Mouse (Mus musculus): Measurements from ENCODE around the gene Rnasel. TPM values are rescaled to one million over a fixed set of nuclear protein-coding genes. Genes with fewer than 3 reads are reported as not detected.
"Not testable (repeated sequence)": the region's sequence is repeated elsewhere in the genome, so short reads cannot be mapped to it uniquely, and the experiment has no call there.

Gene Rnasel
- polyA plus RNA-seq, 1 experiment from 2014 or later, result 11.1 TPM

DNA sequence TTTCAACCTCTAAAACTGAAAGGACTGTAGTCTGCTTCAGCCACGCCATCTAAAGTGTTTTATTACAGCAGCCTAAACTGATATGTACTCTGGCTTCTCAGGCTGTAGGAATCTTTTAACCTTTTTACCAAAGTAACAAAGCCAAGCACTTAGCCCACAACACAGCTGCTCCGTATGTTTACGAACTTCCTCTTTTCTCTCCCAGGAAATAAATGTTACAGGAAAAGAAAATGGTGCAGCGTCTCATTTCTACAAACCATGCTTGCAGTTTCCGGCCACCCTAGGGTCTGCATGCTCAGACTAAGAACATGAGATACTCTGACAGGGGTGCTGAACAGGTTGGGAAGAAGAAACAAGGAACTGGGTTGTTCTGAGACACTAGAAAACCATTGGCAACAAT, 19.2 kb downstream of the Rnasel start:
- WGBS, result 72% methylated on average over 5 of the region's 5 CpGs
- H3K27ac ChIP-seq (ENCODE audit: low read length), result no peak overlapping the region
- H3K9me3 ChIP-seq (ENCODE audit: control insufficient read depth, low read depth, low read length), result no peaks in the 10 kb centered on the region
- no peaks in the 10 kb centered on the region for H3K27me3 ChIP-seq (ENCODE audit: control insufficient read depth, insufficient read depth, low read length)
- no peak for ATAC-seq (ENCODE audit: insufficient number of reproducible peaks, insufficient read depth, low FRiP score, low read depth)
- H3K4me2 ChIP-seq (replicated peaks; ENCODE audit: low read depth, low read length), result no peak overlapping the region
- no peaks in the 10 kb centered on the region for H3K4me1 ChIP-seq (ENCODE audit: control insufficient read depth, insufficient read depth, low read length)
- no peak overlapping the region for H3K9ac ChIP-seq (replicated peaks; ENCODE audit: low read depth, low read length)
- no peaks in the 10 kb centered on the region for H3K36me3 ChIP-seq (ENCODE audit: control insufficient read depth, insufficient read depth, low read length)
- no peak overlapping the region for H3K4me3 ChIP-seq (ENCODE audit: low read depth, low read length)

DNA sequence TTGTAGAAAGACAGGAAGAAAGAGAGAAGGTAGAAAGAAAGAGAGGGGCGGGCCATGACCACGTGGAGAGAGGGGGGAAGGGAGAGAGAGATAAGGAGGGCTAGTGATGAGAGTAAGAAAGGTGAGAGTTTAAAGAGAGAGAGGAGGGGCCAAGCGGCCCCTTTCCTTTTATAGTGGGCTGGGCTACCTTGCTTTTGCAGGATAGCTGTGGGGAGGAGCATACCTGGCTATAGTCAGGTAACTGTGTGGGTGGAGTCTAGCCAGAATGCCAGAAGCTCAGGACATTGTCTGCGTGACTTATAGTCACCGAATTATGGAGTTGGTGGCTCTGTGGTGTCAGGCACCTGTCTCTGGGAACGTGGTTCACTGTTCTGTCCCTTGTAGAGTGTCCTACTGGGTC, 20.3 kb downstream of the Rnasel start:
- not testable (repeated sequence) for H3K9ac ChIP-seq (replicated peaks; ENCODE audit: low read depth, low read length); H3K27ac ChIP-seq (ENCODE audit: low read length); H3K4me2 ChIP-seq (replicated peaks; ENCODE audit: low read depth, low read length); H3K27me3 ChIP-seq (ENCODE audit: control insufficient read depth, insufficient read depth, low read length); H3K9me3 ChIP-seq (ENCODE audit: control insufficient read depth, low read depth, low read length); H3K36me3 ChIP-seq (ENCODE audit: control insufficient read depth, insufficient read depth, low read length); H3K4me1 ChIP-seq (ENCODE audit: control insufficient read depth, insufficient read depth, low read length); H3K4me3 ChIP-seq (ENCODE audit: low read depth, low read length)
- ATAC-seq (ENCODE audit: insufficient number of reproducible peaks, insufficient read depth, low FRiP score, low read depth), result 0 out of 2 replicates have a peak, but pooled peaks have one; percentile 25
- 55% methylated on average over 6 of the region's 6 CpGs for WGBS

DNA sequence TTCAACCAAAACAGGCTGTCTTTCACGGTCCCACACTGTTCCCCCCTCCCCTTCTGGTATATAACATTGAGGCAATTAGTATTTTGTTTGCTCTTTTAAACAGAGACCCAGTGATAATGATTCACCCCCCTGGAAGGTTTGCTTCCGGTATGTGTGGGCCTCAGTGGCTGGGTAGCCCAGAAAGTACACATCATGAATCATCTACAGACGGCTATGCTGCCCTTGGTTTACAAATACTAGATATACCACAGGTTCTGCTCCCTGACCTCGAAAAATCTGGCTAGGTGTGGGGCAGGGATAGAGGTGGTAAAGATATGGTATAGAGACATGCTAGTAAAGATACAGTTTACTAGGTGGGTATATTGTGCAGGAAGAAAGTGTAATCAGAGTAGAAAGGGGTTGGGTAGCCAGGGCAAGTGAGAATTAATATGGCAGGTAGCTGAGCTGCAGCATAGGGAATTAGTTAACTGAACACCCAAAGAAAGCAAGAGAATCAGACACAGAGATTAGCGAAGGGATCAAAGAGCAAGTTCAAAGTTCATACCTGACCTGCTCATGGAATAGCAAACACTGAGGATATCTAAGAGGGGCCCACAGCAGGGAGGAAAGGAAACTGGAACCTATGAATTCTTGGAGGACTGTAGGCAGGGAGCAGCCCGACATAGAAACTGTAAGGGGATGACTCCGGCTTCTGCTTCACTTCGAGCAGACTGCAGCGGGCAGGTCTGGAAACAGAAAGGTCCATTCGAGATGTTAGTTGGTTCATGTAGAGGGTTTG, 21.0 kb downstream of the Rnasel start:
- no peak overlapping the region for H3K27ac ChIP-seq (ENCODE audit: low read length)
- WGBS, result 50% methylated on average over 10 of the region's 10 CpGs
- H3K4me3 ChIP-seq (ENCODE audit: low read depth, low read length), result no peak overlapping the region
- H3K27me3 ChIP-seq (ENCODE audit: control insufficient read depth, insufficient read depth, low read length), result no peaks in the 10 kb centered on the region
- no peaks in the 10 kb centered on the region for H3K4me1 ChIP-seq (ENCODE audit: control insufficient read depth, insufficient read depth, low read length)
- no peaks in the 10 kb centered on the region for H3K36me3 ChIP-seq (ENCODE audit: control insufficient read depth, insufficient read depth, low read length)
- no peak overlapping the region for H3K4me2 ChIP-seq (replicated peaks; ENCODE audit: low read depth, low read length)
- ATAC-seq (ENCODE audit: insufficient number of reproducible peaks, insufficient read depth, low FRiP score, low read depth), result peak; percentile 43; the same call in 1 of the 2 replicates
- no peak overlapping the region for H3K9ac ChIP-seq (replicated peaks; ENCODE audit: low read depth, low read length)
- H3K9me3 ChIP-seq (ENCODE audit: control insufficient read depth, low read depth, low read length), result no peaks in the 10 kb centered on the region

DNA sequence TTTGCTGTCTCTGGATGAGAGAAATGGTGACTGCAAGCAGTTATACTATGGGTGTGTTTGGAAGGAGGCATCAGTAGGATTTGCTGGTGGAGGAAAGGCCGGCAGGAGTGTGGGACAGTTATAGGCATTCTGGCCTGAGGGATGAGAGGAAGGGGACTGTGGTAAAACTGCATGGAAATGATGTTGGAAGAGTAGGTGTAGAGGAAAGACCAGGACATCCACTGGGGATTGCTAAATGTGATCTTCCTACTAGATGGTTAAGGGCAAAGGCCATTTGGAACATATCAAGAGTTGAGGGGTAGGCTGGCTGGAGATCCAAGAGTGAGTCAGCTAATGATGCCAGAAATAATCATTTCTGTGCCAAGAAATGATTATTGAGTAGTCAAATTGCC, 21.5 kb downstream of the Rnasel start:
- Histone ChIP-seq H3K9me3 (ENCODE audit: control insufficient read depth, low read depth, low read length) (no peaks in the 10 kb centered on the region), H3K4me1 (ENCODE audit: control insufficient read depth, insufficient read depth, low read length) (no peaks in the 10 kb centered on the region), H3K36me3 (ENCODE audit: control insufficient read depth, insufficient read depth, low read length) (no peaks in the 10 kb centered on the region), H3K27me3 (ENCODE audit: control insufficient read depth, insufficient read depth, low read length) (no peaks in the 10 kb centered on the region), H3K4me2 (replicated peaks; ENCODE audit: low read depth, low read length) (no peak overlapping the region), H3K9ac (replicated peaks; ENCODE audit: low read depth, low read length) (no peak overlapping the region), H3K4me3 (ENCODE audit: low read depth, low read length) (no peak overlapping the region), H3K27ac (ENCODE audit: low read length) (no peak overlapping the region)
- no peak for ATAC-seq (ENCODE audit: insufficient number of reproducible peaks, insufficient read depth, low FRiP score, low read depth)
- 89% methylated on average over 1 of the region's 1 CpGs for WGBS

DNA sequence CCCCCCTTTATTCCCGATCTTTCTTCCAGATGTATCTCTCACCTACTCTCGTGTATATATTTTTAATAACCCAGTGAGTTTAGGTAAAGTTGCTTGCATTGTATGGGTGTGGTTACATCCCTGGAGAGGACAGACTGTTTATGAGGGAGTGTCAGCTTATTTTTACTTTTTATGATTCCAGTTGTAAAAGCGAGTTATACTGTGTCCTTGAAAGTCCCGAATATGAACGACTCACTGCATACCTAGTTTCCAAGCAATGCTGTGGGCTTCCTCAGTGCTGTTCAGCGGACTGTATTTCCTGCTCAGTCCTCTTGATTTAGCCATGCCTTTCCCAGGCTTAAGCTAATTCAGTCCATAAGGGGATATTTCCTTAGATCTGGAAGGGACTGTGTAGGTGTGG, 25.9 kb downstream of the Rnasel start:
- 81% methylated on average over 6 of the region's 6 CpGs for WGBS
- H3K27me3 ChIP-seq (ENCODE audit: control insufficient read depth, insufficient read depth, low read length), result no peaks in the 10 kb centered on the region
- ATAC-seq (ENCODE audit: insufficient number of reproducible peaks, insufficient read depth, low FRiP score, low read depth), result no peak
- H3K4me1 ChIP-seq (ENCODE audit: control insufficient read depth, insufficient read depth, low read length), result no peaks in the 10 kb centered on the region
- no peak overlapping the region for H3K4me3 ChIP-seq (ENCODE audit: low read depth, low read length)
- no peak overlapping the region for H3K27ac ChIP-seq (ENCODE audit: low read length)
- no peak overlapping the region for H3K4me2 ChIP-seq (replicated peaks; ENCODE audit: low read depth, low read length)
- H3K36me3 ChIP-seq (ENCODE audit: control insufficient read depth, insufficient read depth, low read length), result no peaks in the 10 kb centered on the region
- H3K9ac ChIP-seq (replicated peaks; ENCODE audit: low read depth, low read length), result no peak overlapping the region
- H3K9me3 ChIP-seq (ENCODE audit: control insufficient read depth, low read depth, low read length), result no peaks in the 10 kb centered on the region

DNA sequence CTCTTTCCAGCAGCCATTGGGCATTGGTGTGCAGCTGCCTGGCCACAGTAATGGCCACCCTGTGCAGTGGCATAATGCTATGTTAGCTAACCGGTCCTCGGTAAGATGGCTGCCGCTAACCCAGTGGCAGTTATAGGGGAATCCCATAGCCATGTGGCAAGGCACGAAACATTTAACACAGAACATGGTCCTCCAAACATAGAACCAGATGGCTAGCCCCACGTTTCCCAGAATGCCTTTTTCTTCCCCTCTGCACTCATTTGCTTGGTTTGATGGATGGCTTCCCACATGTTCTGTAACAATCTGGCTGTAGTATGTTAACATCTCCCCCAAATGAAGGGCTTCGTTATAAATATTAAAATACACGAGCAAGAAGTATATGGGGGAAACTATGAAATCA, 27.0 kb downstream of the Rnasel start:
- no peak overlapping the region for H3K27ac ChIP-seq (ENCODE audit: low read length)
- ATAC-seq (ENCODE audit: insufficient number of reproducible peaks, insufficient read depth, low FRiP score, low read depth), result no peak
- H3K27me3 ChIP-seq (ENCODE audit: control insufficient read depth, insufficient read depth, low read length), result no peaks in the 10 kb centered on the region
- 86% methylated on average over 7 of the region's 7 CpGs for WGBS
- H3K4me2 ChIP-seq (replicated peaks; ENCODE audit: low read depth, low read length), result no peak overlapping the region
- no peaks in the 10 kb centered on the region for H3K4me1 ChIP-seq (ENCODE audit: control insufficient read depth, insufficient read depth, low read length)
- H3K9ac ChIP-seq (replicated peaks; ENCODE audit: low read depth, low read length), result no peak overlapping the region
- H3K36me3 ChIP-seq (ENCODE audit: control insufficient read depth, insufficient read depth, low read length), result no peaks in the 10 kb centered on the region
- no peak overlapping the region for H3K4me3 ChIP-seq (ENCODE audit: low read depth, low read length)
- H3K9me3 ChIP-seq (ENCODE audit: control insufficient read depth, low read depth, low read length), result no peaks in the 10 kb centered on the region

DNA sequence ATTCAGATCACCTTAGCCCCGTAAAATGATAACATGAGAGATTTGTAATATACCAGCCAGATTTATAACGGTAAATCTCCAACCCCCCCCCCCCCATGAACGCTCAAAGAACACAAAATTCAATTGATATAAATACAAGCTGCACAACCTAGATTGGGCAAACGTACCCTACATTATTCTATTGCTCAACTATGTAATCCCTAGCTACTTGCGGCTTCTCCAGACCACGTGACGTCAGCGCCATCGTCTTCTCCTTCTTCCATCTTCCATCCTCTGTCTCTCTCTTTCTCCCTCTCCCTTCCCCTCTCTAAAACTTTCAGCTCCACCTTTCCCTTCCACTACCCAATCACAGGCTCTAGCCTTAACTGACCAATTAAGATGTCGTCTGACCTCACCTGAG, 29.0 kb downstream of the Rnasel start:
- WGBS, result 88% methylated on average over 10 of the region's 10 CpGs
- Histone ChIP-seq H3K9me3 (ENCODE audit: control insufficient read depth, low read depth, low read length) (no peaks in the 10 kb centered on the region), H3K4me2 (replicated peaks; ENCODE audit: low read depth, low read length) (no peak overlapping the region), H3K27ac (ENCODE audit: low read length) (no peak overlapping the region), H3K27me3 (ENCODE audit: control insufficient read depth, insufficient read depth, low read length) (no peaks in the 10 kb centered on the region), H3K9ac (replicated peaks; ENCODE audit: low read depth, low read length) (no peak overlapping the region), H3K4me3 (ENCODE audit: low read depth, low read length) (no peak overlapping the region), H3K36me3 (ENCODE audit: control insufficient read depth, insufficient read depth, low read length) (no peaks in the 10 kb centered on the region), H3K4me1 (ENCODE audit: control insufficient read depth, insufficient read depth, low read length) (no peaks in the 10 kb centered on the region)
- no peak for ATAC-seq (ENCODE audit: insufficient number of reproducible peaks, insufficient read depth, low FRiP score, low read depth)

DNA sequence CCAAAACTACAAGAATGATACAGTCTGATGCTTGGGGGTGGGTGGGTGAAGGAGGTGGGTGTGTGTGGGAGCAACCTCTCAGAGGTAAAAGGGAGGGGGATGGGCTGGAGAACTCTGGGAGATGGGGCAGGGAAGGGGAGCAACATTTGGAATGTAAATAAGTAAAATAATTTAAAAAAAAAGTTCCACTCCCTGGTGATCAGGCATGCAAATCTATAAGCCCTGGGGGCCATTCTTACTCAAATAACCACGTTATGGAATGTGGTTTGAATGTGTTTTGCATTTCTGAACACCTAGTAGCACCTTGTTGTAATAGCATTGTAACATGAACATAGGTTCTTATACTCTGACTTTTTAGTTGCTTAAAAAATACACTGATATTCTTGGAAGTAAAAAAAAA, 34.1 kb downstream of the Rnasel start:
- no peak overlapping the region for H3K4me2 ChIP-seq (replicated peaks; ENCODE audit: low read depth, low read length)
- ATAC-seq (ENCODE audit: insufficient number of reproducible peaks, insufficient read depth, low FRiP score, low read depth), result no peak
- H3K4me1 ChIP-seq (ENCODE audit: control insufficient read depth, insufficient read depth, low read length), result no peaks in the 10 kb centered on the region
- no peaks in the 10 kb centered on the region for H3K36me3 ChIP-seq (ENCODE audit: control insufficient read depth, insufficient read depth, low read length)
- no peaks in the 10 kb centered on the region for H3K9me3 ChIP-seq (ENCODE audit: control insufficient read depth, low read depth, low read length)
- H3K4me3 ChIP-seq (ENCODE audit: low read depth, low read length), result no peak overlapping the region
- 56% methylated on average over 1 of the region's 1 CpGs for WGBS
- no peaks in the 10 kb centered on the region for H3K27me3 ChIP-seq (ENCODE audit: control insufficient read depth, insufficient read depth, low read length)
- H3K27ac ChIP-seq (ENCODE audit: low read length), result no peak overlapping the region
- no peak overlapping the region for H3K9ac ChIP-seq (replicated peaks; ENCODE audit: low read depth, low read length)

DNA sequence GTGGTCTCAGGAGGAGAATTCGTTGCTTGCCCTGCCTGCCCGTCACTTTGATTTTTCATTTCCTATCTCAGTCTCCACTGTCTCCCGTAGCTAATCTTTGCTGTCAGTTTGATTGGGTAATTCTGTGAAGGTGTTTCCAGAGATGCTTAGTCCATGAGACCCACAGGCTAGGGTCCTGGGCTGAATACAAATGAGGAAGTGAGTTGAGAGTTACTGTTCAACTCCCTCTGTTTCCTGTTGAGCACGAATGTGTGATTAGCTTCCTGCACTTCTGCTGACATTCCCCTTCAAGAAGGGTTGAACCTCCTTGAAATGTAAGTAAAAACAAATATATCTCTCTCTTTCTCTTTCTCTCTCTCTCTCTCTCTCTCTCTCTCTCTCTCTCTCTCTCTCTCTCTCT, 36.4 kb downstream of the Rnasel start:
- Histone ChIP-seq H3K27ac (ENCODE audit: low read length) (no peak overlapping the region), H3K4me1 (ENCODE audit: control insufficient read depth, insufficient read depth, low read length) (no peaks in the 10 kb centered on the region), H3K27me3 (ENCODE audit: control insufficient read depth, insufficient read depth, low read length) (no peaks in the 10 kb centered on the region), H3K9ac (replicated peaks; ENCODE audit: low read depth, low read length) (no peak overlapping the region), H3K9me3 (ENCODE audit: control insufficient read depth, low read depth, low read length) (no peaks in the 10 kb centered on the region), H3K4me2 (replicated peaks; ENCODE audit: low read depth, low read length) (no peak overlapping the region), H3K36me3 (ENCODE audit: control insufficient read depth, insufficient read depth, low read length) (no peaks in the 10 kb centered on the region), H3K4me3 (ENCODE audit: low read depth, low read length) (no peak overlapping the region)
- WGBS, result 66% methylated on average over 4 of the region's 4 CpGs
- no peak for ATAC-seq (ENCODE audit: insufficient number of reproducible peaks, insufficient read depth, low FRiP score, low read depth)

Data from stomach, embryonic 14.5 days (tissue).